Mouse (Mus musculus) limb, embryonic 11.5 days (tissue): Measurements from ENCODE around the gene Vdr. TPM values are rescaled to one million over a fixed set of nuclear protein-coding genes. Genes with fewer than 3 reads are reported as not detected.

Experiments
- ATAC-seq: fragments of 200-750 bp; cut with Nextera tagmentation; 2 replicates; pipeline ENCODE4 v1.8.0; 2017; ENCODE audit warnings: low read depth; ENCODE audit not compliant: insufficient number of reproducible peaks, low FRiP score, low TSS enrichment
- DNase-seq: peaks from one replicate; pipeline ENCODE4 v3.0.0-alpha.2; 2015; ENCODE audit warnings: low spot score
- H3K27ac ChIP-seq: fragments of 300-500 bp; sonication (generic); replicated peaks from 2 replicates; pipeline ENCODE4 v1.5.1; 2014; ENCODE audit warnings: low read depth, mild to moderate bottlenecking, low read length
- H3K27me3 ChIP-seq: fragments of 300-500 bp; sonication (generic); 2 replicates; pipeline ENCODE4 v1.6.1; 2014; ENCODE audit warnings: mild to moderate bottlenecking, low read length, mixed read lengths; ENCODE audit not compliant: control insufficient read depth, insufficient read depth
- H3K36me3 ChIP-seq: fragments of 300-500 bp; sonication (generic); 2 replicates; pipeline ENCODE4 v1.6.1; 2014; ENCODE audit warnings: mild to moderate bottlenecking, low read length, moderate library complexity, mixed read lengths; ENCODE audit not compliant: control insufficient read depth, insufficient read depth
- H3K4me1 ChIP-seq: fragments of 300-500 bp; sonication (generic); 2 replicates; pipeline ENCODE4 v1.6.1; 2014; ENCODE audit warnings: low read length, mixed read lengths; ENCODE audit not compliant: control insufficient read depth, insufficient read depth
- H3K4me2 ChIP-seq: fragments of 300-500 bp; sonication (generic); 2 replicates; pipeline ENCODE4 v1.6.1; 2014; ENCODE audit warnings: low read depth, mild to moderate bottlenecking, moderate library complexity; ENCODE audit not compliant: severe bottlenecking
- H3K4me3 ChIP-seq: fragments of 300-500 bp; sonication (generic); 2 replicates; pipeline ENCODE4 v1.5.1; 2014; ENCODE audit warnings: low read depth, low read length
- H3K9ac ChIP-seq: fragments of 300-500 bp; sonication (generic); 2 replicates; pipeline ENCODE4 v1.6.1; 2014; ENCODE audit warnings: mild to moderate bottlenecking, low read length
- H3K9me3 ChIP-seq: fragments of 300-500 bp; sonication (generic); 2 replicates; pipeline ENCODE4 v1.6.1; 2016; ENCODE audit warnings: low read length; ENCODE audit not compliant: control insufficient read depth
- WGBS: fragments of 180-500 bp; shearing (Covaris S2); extraction: QIAGEN DNeasy Blood & Tissue Kit; methylation state at CpG from one replicate; pipeline ENCODE4 v1.1.7; 2014; 5-methylcytosine and 5-hydroxymethylcytosine counted together
- polyA plus RNA-seq: library from polyadenylated mRNA; unstranded; fragments of >200 nt; fragmentation: Nextera tagmentation; extraction: Ambion mirVana; gene quantifications from 2 replicates; pipeline ENCODE4 v1.2.1, GENCODE M21; 2014

Gene Vdr
- polyA plus RNA-seq, 1 experiment from 2014 or later: 0.25 TPM

- 86% methylated on average over 4 of the region's 4 CpGs for WGBS
- H3K4me2 ChIP-seq: no peak overlapping the region
- no peak for ATAC-seq
Measured at GRCm38 (mm10) chr15:97847285-97847684, 63.1 kb downstream of the Vdr start.

GRCm38 (mm10) chr15:97846121-97846882 is 64.1 kb downstream of the Vdr start:
- no peak overlapping the region for H3K4me3 ChIP-seq
- no peaks in the 10 kb centered on the region for H3K4me1 ChIP-seq
- H3K27me3 ChIP-seq: no peaks in the 10 kb centered on the region
- WGBS: 91% methylated on average over 11 of the region's 11 CpGs
- H3K27ac ChIP-seq: no peak overlapping the region
- no peaks in the 10 kb centered on the region for H3K36me3 ChIP-seq
- ATAC-seq: no peak
- H3K9ac ChIP-seq: no peak overlapping the region
- DNase-seq: no peak
- no peaks in the 10 kb centered on the region for H3K9me3 ChIP-seq
- H3K4me2 ChIP-seq: no peak overlapping the region

More at GRCm38 (mm10) chr15:97847285-97847684, 63.1 kb downstream of the Vdr start:
- Histone ChIP-seq H3K4me1 (no peaks in the 10 kb centered on the region), H3K9ac (no peak overlapping the region), H3K27me3 (no peaks in the 10 kb centered on the region), H3K4me3 (no peak overlapping the region), H3K9me3 (no peaks in the 10 kb centered on the region), H3K27ac (no peak overlapping the region), H3K36me3 (no peaks in the 10 kb centered on the region)
- no peak for DNase-seq

- 68% methylated on average over 19 of the region's 19 CpGs for WGBS
- H3K9ac ChIP-seq: no peak within 1 kb of the TSS
- H3K36me3 ChIP-seq: no peaks in the 10 kb centered on the region
- DNase-seq (no peak), ATAC-seq (no peak)
- H3K4me1 ChIP-seq: peaks cover 11% of the 10 kb centered on the region
- no peak within 1 kb of the TSS for H3K4me3 ChIP-seq
- H3K27ac ChIP-seq: no peak within 1 kb of the TSS
- no peaks in the 10 kb centered on the region for H3K9me3 ChIP-seq
- H3K4me2 ChIP-seq: no peak within 1 kb of the TSS
- H3K27me3 ChIP-seq: no peaks in the 10 kb centered on the region
Measured at GRCm38 (mm10) chr15:97844037-97845034, 66.1 kb downstream of the Vdr start, which contains the start of gene Hdac7. Gene Hdac7, minus strand, starts transcription at chr15:97844502.

DNA sequence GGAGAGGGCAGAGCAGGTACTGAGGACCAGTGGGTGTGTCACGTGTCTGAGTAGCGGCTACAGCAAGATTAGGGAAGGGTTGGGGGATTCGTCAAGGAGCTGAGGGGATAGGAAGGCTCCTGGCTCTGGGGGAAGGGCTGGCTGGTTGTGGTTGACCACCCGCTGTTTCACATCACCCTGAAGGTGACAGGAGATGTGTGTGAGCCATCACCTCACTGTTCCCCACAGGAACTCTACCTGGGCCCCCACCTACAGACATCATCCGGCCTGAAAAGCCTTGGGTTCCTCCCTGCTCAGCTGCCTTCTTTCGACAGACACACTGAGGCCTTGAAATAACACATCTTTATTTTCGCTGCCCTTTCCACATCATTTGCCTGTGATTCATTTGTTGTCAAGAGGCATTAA is 67.2 kb downstream of the Vdr start:
- no peak overlapping the region for H3K27ac ChIP-seq
- H3K27me3 ChIP-seq: no peaks in the 10 kb centered on the region
- no peak overlapping the region for H3K9ac ChIP-seq
- no peaks in the 10 kb centered on the region for H3K9me3 ChIP-seq
- no peaks in the 10 kb centered on the region for H3K36me3 ChIP-seq
- WGBS: 61% methylated on average over 7 of the region's 7 CpGs
- no peak overlapping the region for H3K4me2 ChIP-seq
- no peak for DNase-seq
- no peak for ATAC-seq
- no peak overlapping the region for H3K4me3 ChIP-seq
- peaks cover 11% of the 10 kb centered on the region for H3K4me1 ChIP-seq

DNA sequence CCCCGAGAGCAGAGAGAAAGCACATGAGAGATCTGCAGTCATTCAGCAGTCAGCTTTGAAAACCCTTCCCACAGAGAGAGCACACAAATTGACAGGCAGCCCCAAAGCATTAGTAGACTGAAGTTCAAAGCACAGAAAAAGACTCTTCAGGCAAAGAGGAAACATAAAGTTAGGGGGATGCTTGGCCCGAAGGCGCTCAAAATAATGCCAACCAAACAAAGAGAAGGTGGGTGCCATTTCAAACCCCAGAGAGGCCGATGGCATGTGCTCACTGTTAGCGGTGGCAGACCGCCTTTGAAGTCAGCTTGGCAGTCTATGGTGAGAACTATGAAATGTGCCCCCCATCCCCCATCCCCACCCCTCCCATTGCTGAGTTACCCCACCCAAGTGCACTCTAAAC is 68.4 kb downstream of the Vdr start:
- Histone ChIP-seq H3K27ac (no peak overlapping the region), H3K9me3 (no peaks in the 10 kb centered on the region), H3K27me3 (no peaks in the 10 kb centered on the region), H3K4me1 (peaks cover 18% of the 10 kb centered on the region), H3K4me2 (no peak overlapping the region), H3K9ac (no peak overlapping the region), H3K36me3 (no peaks in the 10 kb centered on the region), H3K4me3 (no peak overlapping the region)
- no peak for ATAC-seq
- no peak for DNase-seq
- 86% methylated on average over 6 of the region's 6 CpGs for WGBS

DNA sequence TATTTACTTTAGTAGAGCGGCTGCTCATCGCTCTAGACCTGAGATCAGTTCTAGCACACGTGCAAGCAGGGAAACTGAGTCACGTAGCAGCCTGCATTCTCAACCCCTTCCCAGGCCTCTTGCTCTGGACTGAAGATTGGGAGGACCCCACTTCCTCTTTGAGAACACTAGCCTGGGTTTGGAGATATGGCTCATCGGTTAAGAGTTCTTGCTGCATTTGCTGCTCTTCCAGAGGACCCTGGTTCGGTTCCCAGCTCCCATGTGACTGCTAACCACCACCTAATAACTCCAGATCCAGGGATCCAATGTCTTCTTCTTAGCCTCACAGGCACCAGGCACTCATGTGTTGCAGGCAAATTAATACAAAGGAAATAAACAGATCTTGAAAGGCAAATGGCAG is 69.0 kb downstream of the Vdr start:
- DNase-seq (no peak), ATAC-seq (no peak)
- WGBS: 97% methylated on average over 6 of the region's 6 CpGs

DNA sequence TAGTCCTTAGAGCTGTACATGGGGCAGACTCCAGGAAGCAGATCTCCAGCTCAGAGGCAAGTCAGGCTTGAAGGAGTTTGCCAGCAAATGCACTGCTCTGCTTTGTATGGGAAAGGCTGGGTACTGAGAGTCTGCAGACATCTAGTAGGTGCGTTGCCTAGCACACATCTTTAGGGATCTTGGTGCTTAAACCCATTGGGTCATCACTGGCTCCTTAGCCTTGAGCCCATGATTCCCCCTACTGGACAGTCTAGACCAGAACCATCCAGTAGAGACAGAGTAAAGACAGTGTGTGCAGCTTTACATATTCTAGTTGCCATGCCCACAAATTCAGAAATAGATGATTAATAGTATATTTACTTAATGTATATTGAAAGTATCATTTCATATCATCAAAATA is 69.6 kb downstream of the Vdr start:
- 97% methylated on average over 1 of the region's 1 CpGs for WGBS
- H3K4me1 ChIP-seq: peaks cover 21% of the 10 kb centered on the region
- no peak overlapping the region for H3K27ac ChIP-seq

More for the DNA sequence above, 69.0 kb downstream of the Vdr start:
- H3K4me2 ChIP-seq: no peak overlapping the region
- H3K9me3 ChIP-seq: no peaks in the 10 kb centered on the region
- H3K36me3 ChIP-seq: no peaks in the 10 kb centered on the region
- H3K27me3 ChIP-seq: no peaks in the 10 kb centered on the region
- H3K4me1 ChIP-seq: peaks cover 18% of the 10 kb centered on the region
- H3K27ac ChIP-seq: no peak overlapping the region
- no peak overlapping the region for H3K9ac ChIP-seq
- no peak overlapping the region for H3K4me3 ChIP-seq

DNA sequence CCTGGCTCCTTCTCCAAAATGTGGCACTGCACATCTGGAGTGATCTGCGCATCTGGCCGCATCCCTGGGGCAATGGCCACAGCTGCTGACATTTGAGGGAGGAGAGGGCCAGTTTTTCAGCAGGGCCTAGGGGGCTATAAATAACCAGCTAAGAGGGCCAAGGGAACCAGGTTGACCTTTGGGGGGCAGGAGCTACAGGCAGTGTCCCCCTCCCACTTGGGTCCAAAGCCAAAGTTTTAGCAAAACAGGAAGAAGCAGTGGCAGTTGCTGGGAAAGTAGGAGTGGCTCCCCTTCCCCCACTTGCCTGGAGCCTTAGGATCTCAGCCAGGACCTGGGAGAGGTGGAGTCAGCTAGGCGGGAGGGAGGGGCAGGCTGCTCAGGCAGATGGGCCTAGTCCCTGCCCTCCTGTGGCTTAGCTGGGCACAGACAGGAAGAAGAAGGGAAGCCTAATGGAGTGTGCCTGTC is 70.4 kb downstream of the Vdr start:
- H3K4me3 ChIP-seq: no peak overlapping the region
- 16% methylated on average over 3 of the region's 3 CpGs for WGBS
- peaks cover 21% of the 10 kb centered on the region for H3K4me1 ChIP-seq
- H3K9ac ChIP-seq: peak overlapping the region; percentile 9; the same call in 1 of the 2 replicates
- H3K9me3 ChIP-seq: no peaks in the 10 kb centered on the region
- no peaks in the 10 kb centered on the region for H3K36me3 ChIP-seq
- H3K4me2 ChIP-seq: no peak overlapping the region
- peak overlapping the region; percentile 39; the same call in 1 of the 2 replicates for H3K27ac ChIP-seq
- DNase-seq: peak; percentile 68
- no peak for ATAC-seq
- H3K27me3 ChIP-seq: no peaks in the 10 kb centered on the region

More for the DNA sequence above, 69.6 kb downstream of the Vdr start:
- H3K9me3 ChIP-seq: no peaks in the 10 kb centered on the region
- no peaks in the 10 kb centered on the region for H3K36me3 ChIP-seq
- DNase-seq: no peak
- no peaks in the 10 kb centered on the region for H3K27me3 ChIP-seq
- no peak for ATAC-seq
- H3K4me3 ChIP-seq: no peak overlapping the region
- no peak overlapping the region for H3K4me2 ChIP-seq
- H3K9ac ChIP-seq: no peak overlapping the region
